Mouse (Mus musculus) olfactory bulb, adult 2 months (tissue): ENCODE results near the gene Tmed11.

Experiments used
- CTCF ChIP-seq: fragments of 200-500 bp; IDR thresholded peaks from 2 replicates; pipeline ENCODE4 v1.5.1; 2012; ENCODE audit warnings: low read depth, mild to moderate bottlenecking, low read length, moderate library complexity; ENCODE audit not compliant: insufficient read depth
- POLR2A ChIP-seq: fragments of 200-500 bp; IDR thresholded peaks from 2 replicates; pipeline ENCODE4 v1.6.1; 2012; ENCODE audit warnings: mild to moderate bottlenecking, low read depth, low read length, moderate library complexity; ENCODE audit not compliant: insufficient read depth

GRCm38 (mm10) chr5:108836156-108836555 is 41.0 kb upstream of the Tmed11 start:
- no peak for TF ChIP-seq POLR2A
- no peak for TF ChIP-seq CTCF
